Mouse (Mus musculus): Measurements from ENCODE around the gene Shc2. TPM values are rescaled to one million over a fixed set of nuclear protein-coding genes. Genes with fewer than 3 reads are reported as not detected.

The Shc2 gene
- polyA plus RNA-seq, 1 experiment from 2014 or later: 22.6 TPM

GRCm38 (mm10) chr10:79569921-79570320 is 67.8 kb downstream of the Shc2 start:
- Histone ChIP-seq H3K4me1 (replicated peaks) (no peaks in the 10 kb centered on the region), H3K4me3 (no peak overlapping the region), H3K9me3 (peaks cover 8% of the 10 kb centered on the region; the same call in 1 of the 2 replicates), H3K27me3 (ENCODE audit: insufficient read depth, poor library complexity, severe bottlenecking) (no peaks in the 10 kb centered on the region), H3K36me3 (no peaks in the 10 kb centered on the region), H3K27ac (no peak overlapping the region)
- 91% methylated on average over 5 of the region's 5 CpGs for WGBS
- DNase-seq (ENCODE audit: low spot score): no peak

Other genes with a start within 250 kb of the Shc2 start
- not detected in 2 replicates for gene Vmn2r83, start 169.2 kb downstream of the Shc2 start, polyA plus RNA-seq (2016; fragmentation: Nextera tagmentation; extraction: Ambion mirVana)
- 19.3 and 25.7 TPM in 2 replicates for gene Plpp2, start 104.1 kb downstream of the Shc2 start, polyA plus RNA-seq (2016; fragmentation: Nextera tagmentation; extraction: Ambion mirVana)
- gene Mier2, start 82.7 kb downstream of the Shc2 start, polyA plus RNA-seq (2016; fragmentation: Nextera tagmentation; extraction: Ambion mirVana): 70.0 and 77.2 TPM in 2 replicates
- gene Theg, start 50.6 kb downstream of the Shc2 start, polyA plus RNA-seq (2016; fragmentation: Nextera tagmentation; extraction: Ambion mirVana): not detected in 2 replicates
- gene C2cd4c, start 23.9 kb downstream of the Shc2 start, polyA plus RNA-seq (2016; fragmentation: Nextera tagmentation; extraction: Ambion mirVana): 0.02 and 0.07 TPM in 2 replicates
- not detected in 2 replicates for gene Odf3l2, start 7.8 kb upstream of the Shc2 start, polyA plus RNA-seq (2016; fragmentation: Nextera tagmentation; extraction: Ambion mirVana)
- 1.4 and 1.5 TPM in 2 replicates for gene Madcam1, start 26.6 kb upstream of the Shc2 start, polyA plus RNA-seq (2016; fragmentation: Nextera tagmentation; extraction: Ambion mirVana)
- 66.0 and 76.6 TPM in 2 replicates for gene Tpgs1, start 31.5 kb upstream of the Shc2 start, polyA plus RNA-seq (2016; fragmentation: Nextera tagmentation; extraction: Ambion mirVana)
- 243 and 244 TPM in 2 replicates for gene Cdc34, start 44.3 kb upstream of the Shc2 start, polyA plus RNA-seq (2016; fragmentation: Nextera tagmentation; extraction: Ambion mirVana)
- gene Gzmm, start 51.1 kb upstream of the Shc2 start, polyA plus RNA-seq (2016; fragmentation: Nextera tagmentation; extraction: Ambion mirVana): 0.75 and 1.2 TPM in 2 replicates
- 657 and 686 TPM in 2 replicates for gene Bsg, start 66.6 kb upstream of the Shc2 start, polyA plus RNA-seq (2016; fragmentation: Nextera tagmentation; extraction: Ambion mirVana)
- 0.08 and 0.11 TPM in 2 replicates for gene Hcn2, start 78.7 kb upstream of the Shc2 start, polyA plus RNA-seq (2016; fragmentation: Nextera tagmentation; extraction: Ambion mirVana)
- 47.3 and 51.6 TPM in 2 replicates for gene Polrmt, start 108.7 kb upstream of the Shc2 start, polyA plus RNA-seq (2016; fragmentation: Nextera tagmentation; extraction: Ambion mirVana)
- 0.12 and 0.55 TPM in 2 replicates for gene Fgf22, start 117.2 kb upstream of the Shc2 start, polyA plus RNA-seq (2016; fragmentation: Nextera tagmentation; extraction: Ambion mirVana)
- 124 and 136 TPM in 2 replicates for gene Rnf126, start 129.0 kb upstream of the Shc2 start, polyA plus RNA-seq (2016; fragmentation: Nextera tagmentation; extraction: Ambion mirVana)
- gene Fstl3, start 139.4 kb upstream of the Shc2 start, polyA plus RNA-seq (2016; fragmentation: Nextera tagmentation; extraction: Ambion mirVana): 1.7 and 1.8 TPM in 2 replicates
- 0.10 TPM in 1 of 2 replicates, not detected in the other for gene Prss57, start 153.0 kb upstream of the Shc2 start, polyA plus RNA-seq (2016; fragmentation: Nextera tagmentation; extraction: Ambion mirVana)
- 142 and 175 TPM in 2 replicates for gene Palm, start 155.7 kb upstream of the Shc2 start, polyA plus RNA-seq (2016; fragmentation: Nextera tagmentation; extraction: Ambion mirVana)
- gene Misp, start 183.1 kb upstream of the Shc2 start, polyA plus RNA-seq (2016; fragmentation: Nextera tagmentation; extraction: Ambion mirVana): 1.0 and 2.4 TPM in 2 replicates
- 288 and 338 TPM in 2 replicates for gene Ptbp1, start 216.5 kb upstream of the Shc2 start, polyA plus RNA-seq (2016; fragmentation: Nextera tagmentation; extraction: Ambion mirVana)
- 10.0 and 15.1 TPM in 2 replicates for gene Prtn3, start 236.6 kb upstream of the Shc2 start, polyA plus RNA-seq (2016; fragmentation: Nextera tagmentation; extraction: Ambion mirVana)
- gene Plppr3, start 236.7 kb upstream of the Shc2 start, polyA plus RNA-seq (2016; fragmentation: Nextera tagmentation; extraction: Ambion mirVana): 122 and 205 TPM in 2 replicates
- not detected in 2 replicates for gene Elane, start 248.3 kb upstream of the Shc2 start, polyA plus RNA-seq (2016; fragmentation: Nextera tagmentation; extraction: Ambion mirVana)

Measured in hindbrain, embryonic 10.5 days (tissue).